Mouse (Mus musculus) layer of hippocampus, postnatal 36 days (tissue): Measurements from ENCODE around the gene Rab11b. TPM values are rescaled to one million over a fixed set of nuclear protein-coding genes. Genes with fewer than 3 reads are reported as not detected.

Source experiments
- DNase-seq, 2 experiments: peaks; one replicate each; pipeline ENCODE4 v3.0.0; 2022
- total RNA-seq, 2 experiments: library from RNA; stranded (reverse); gene quantifications; 2 replicates each; pipeline ENCODE4 v1.2.3; 2021

The Rab11b gene
- total RNA-seq, 2 experiments from 2014 or later: 280 to 301 TPM

- DNase-seq: no peak
These were observed 45.6 kb downstream of the Rab11b start for GRCm38 (mm10) chr17:33714779-33715178.

GRCm38 (mm10) chr17:33713271-33713670 lies 47.1 kb downstream of the Rab11b start:
- DNase-seq: no peak

GRCm38 (mm10) chr17:33709834-33710233 lies 50.5 kb downstream of the Rab11b start:
- no peak for DNase-seq

- DNase-seq: no peak
These were observed 57.2 kb downstream of the Rab11b start for GRCm38 (mm10) chr17:33703091-33703490.

GRCm38 (mm10) chr17:33702178-33702577 lies 58.2 kb downstream of the Rab11b start:
- no peak for DNase-seq

GRCm38 (mm10) chr17:33695471-33695870 lies 64.9 kb downstream of the Rab11b start:
- no peak for DNase-seq

Other genes starting within 250 kb of the Rab11b start
- gene Adamts10, start 236.3 kb downstream of the Rab11b start, total RNA-seq: 10 to 100 TPM; 25.3 to 36.6 TPM
- 1 to 10 TPM; 1.4 to 1.8 TPM for gene Myo1f, start 204.8 kb downstream of the Rab11b start, total RNA-seq
- gene Zfp414, start 131.4 kb downstream of the Rab11b start, total RNA-seq: 10 to 100 TPM; 46.2 to 46.7 TPM
- under 1 TPM in 1 of 2 experiments, not detected in 1; 0.50 TPM for gene Pram1, start 122.5 kb downstream of the Rab11b start, total RNA-seq
- 100 to 1,000 TPM; 157 to 166 TPM for gene Hnrnpm, start 73.7 kb downstream of the Rab11b start, total RNA-seq
- 10 to 100 TPM; 83.7 to 88.1 TPM for gene March2, start 41.9 kb downstream of the Rab11b start, total RNA-seq
- gene Angptl4, start 21.3 kb upstream of the Rab11b start, total RNA-seq: 1 to 10 TPM; 3.3 to 5.9 TPM
- 10 to 100 TPM; 35.0 to 36.2 TPM for gene Kank3, start 50.0 kb upstream of the Rab11b start, total RNA-seq
- 100 to 1,000 TPM; 742 to 754 TPM for gene Rps28, start 64.0 kb upstream of the Rab11b start, total RNA-seq
- gene Ndufa7, start 64.0 kb upstream of the Rab11b start, total RNA-seq: 100 to 1,000 TPM; 207 to 228 TPM
- 10 to 100 TPM; 22.2 to 24.9 TPM for gene Cd320, start 82.6 kb upstream of the Rab11b start, total RNA-seq
- not detected for gene Gm7029, start 113.3 kb upstream of the Rab11b start, total RNA-seq
- 1 to 10 TPM; 1.9 to 2.5 TPM for gene Kifc1, start 130.1 kb upstream of the Rab11b start, total RNA-seq
- gene Platr17, start 144.6 kb upstream of the Rab11b start, total RNA-seq: not detected
- gene Daxx, start 148.9 kb upstream of the Rab11b start, total RNA-seq: 10 to 100 TPM; 25.4 to 33.0 TPM
- 10 to 100 TPM; 32.5 to 38.9 TPM for gene Tapbp, start 155.4 kb upstream of the Rab11b start, total RNA-seq
- gene Zbtb22, start 155.4 kb upstream of the Rab11b start, total RNA-seq: 10 to 100 TPM; 26.9 to 30.8 TPM
- 10 to 100 TPM; 66.4 to 79.8 TPM for gene Rgl2, start 169.0 kb upstream of the Rab11b start, total RNA-seq
- 10 to 100 TPM; 85.6 to 91.8 TPM for gene Pfdn6, start 179.8 kb upstream of the Rab11b start, total RNA-seq
- gene Wdr46, start 180.1 kb upstream of the Rab11b start, total RNA-seq: 10 to 100 TPM; 15.9 to 17.9 TPM
- 1 to 10 TPM; 4.5 to 6.2 TPM for gene B3galt4, start 191.0 kb upstream of the Rab11b start, total RNA-seq
- 10 to 100 TPM; 80.0 to 84.8 TPM for gene Vps52, start 195.3 kb upstream of the Rab11b start, total RNA-seq
- gene Rps18, start 195.5 kb upstream of the Rab11b start, total RNA-seq: 100 to 1,000 TPM; 327 to 330 TPM
- gene H2-K1, start 239.8 kb upstream of the Rab11b start, total RNA-seq: 10 to 100 TPM; 16.3 to 16.9 TPM